Mouse (Mus musculus) liver, embryonic 11.5 days (tissue): ENCODE results near the gene Trrap. TPM values are rescaled to one million over a fixed set of nuclear protein-coding genes. Genes with fewer than 3 reads are reported as not detected.

Source experiments
- ATAC-seq: fragments of 200-750 bp; cut with Nextera tagmentation; replicated peaks from 2 replicates; pipeline ENCODE4 v1.8.0; 2017; ENCODE audit warnings: moderate number of reproducible peaks, mild to moderate bottlenecking, moderate TSS enrichment, moderate library complexity; ENCODE audit not compliant: low FRiP score
- DNase-seq: peaks from one replicate; pipeline ENCODE4 v3.0.0-alpha.2; 2017; ENCODE audit warnings: low spot score
- H3K27ac ChIP-seq: fragments of 300-500 bp; sonication (generic); 2 replicates; pipeline ENCODE4 v1.5.1; 2014; ENCODE audit warnings: mild to moderate bottlenecking, low read depth, low read length, control low read depth
- H3K27me3 ChIP-seq: fragments of 300-500 bp; sonication (generic); replicated peaks from 2 replicates; pipeline ENCODE4 v1.6.1; 2014; ENCODE audit warnings: low read length, mixed read lengths; ENCODE audit not compliant: control insufficient read depth, insufficient read depth
- H3K36me3 ChIP-seq: fragments of 300-500 bp; sonication (generic); 2 replicates; pipeline ENCODE4 v1.6.1; 2014; ENCODE audit warnings: mild to moderate bottlenecking, low read length, moderate library complexity, mixed read lengths; ENCODE audit not compliant: control insufficient read depth, insufficient read depth
- H3K4me1 ChIP-seq: fragments of 300-500 bp; sonication (generic); replicated peaks from 2 replicates; pipeline ENCODE4 v1.6.1; 2014; ENCODE audit warnings: low read length, mixed read lengths; ENCODE audit not compliant: control insufficient read depth, insufficient read depth
- H3K4me2 ChIP-seq: fragments of 300-500 bp; sonication (generic); 2 replicates; pipeline ENCODE4 v1.6.1; 2014; ENCODE audit warnings: mild to moderate bottlenecking, control low read depth, moderate library complexity
- H3K4me3 ChIP-seq: fragments of 300-500 bp; sonication (generic); 2 replicates; pipeline ENCODE4 v1.5.1; 2014; ENCODE audit warnings: low read depth, low read length, control low read depth
- H3K9ac ChIP-seq: fragments of 300-500 bp; sonication (generic); 2 replicates; pipeline ENCODE4 v1.6.1; 2014; ENCODE audit warnings: low read depth, low read length, control low read depth
- H3K9me3 ChIP-seq: fragments of 300-500 bp; sonication (generic); 2 replicates; pipeline ENCODE4 v1.6.1; 2016; ENCODE audit warnings: low read length, inconsistent platforms, mixed read lengths; ENCODE audit not compliant: control insufficient read depth
- WGBS: fragments of 180-500 bp; shearing (Covaris S2); extraction: QIAGEN DNeasy Blood & Tissue Kit; methylation state at CpG from one replicate; pipeline ENCODE4 v1.1.7; 2014; 5-methylcytosine and 5-hydroxymethylcytosine counted together
- polyA plus RNA-seq: library from polyadenylated mRNA; unstranded; fragments of >200 nt; fragmentation: Nextera tagmentation; extraction: Ambion mirVana; gene quantifications from 2 replicates; pipeline ENCODE4 v1.2.1, GENCODE M21; 2014

Gene Trrap
- polyA plus RNA-seq, 1 experiment from 2014 or later = 64.2 TPM

- Histone ChIP-seq H3K4me3 (no peak overlapping the region), H3K36me3 (no peaks in the 10 kb centered on the region), H3K4me2 (no peak overlapping the region), H3K9ac (no peak overlapping the region), H3K9me3 (no peaks in the 10 kb centered on the region), H3K27ac (no peak overlapping the region), H3K4me1 (no peaks in the 10 kb centered on the region), H3K27me3 (no peaks in the 10 kb centered on the region)
- WGBS = 33% methylated on average over 8 of the region's 8 CpGs
- DNase-seq (peak; percentile 73), ATAC-seq (no peak; the same call in 1 of the 2 replicates)
Measured at GRCm38 (mm10) chr5:144734949-144735348, 32.6 kb upstream of the Trrap start.

GRCm38 (mm10) chr5:144737101-144737500 is 30.4 kb upstream of the Trrap start:
- Histone ChIP-seq H3K9ac (no peak overlapping the region), H3K4me1 (no peaks in the 10 kb centered on the region), H3K9me3 (no peaks in the 10 kb centered on the region), H3K36me3 (no peaks in the 10 kb centered on the region), H3K27me3 (no peaks in the 10 kb centered on the region), H3K4me3 (no peak overlapping the region), H3K27ac (no peak overlapping the region), H3K4me2 (no peak overlapping the region)
- ATAC-seq (no peak), DNase-seq (no peak)
- WGBS = 82% methylated on average over 14 of the region's 14 CpGs

GRCm38 (mm10) chr5:144752432-144752831 is 15.1 kb upstream of the Trrap start:
- H3K4me2 ChIP-seq = no peak overlapping the region
- H3K4me3 ChIP-seq = no peak overlapping the region
- no peak overlapping the region for H3K27ac ChIP-seq
- H3K9me3 ChIP-seq = no peaks in the 10 kb centered on the region
- H3K27me3 ChIP-seq = no peaks in the 10 kb centered on the region
- peak; percentile 43 for ATAC-seq
- H3K36me3 ChIP-seq = no peaks in the 10 kb centered on the region
- H3K4me1 ChIP-seq = no peaks in the 10 kb centered on the region; the same call in 1 of the 2 replicates
- no peak for DNase-seq
- no peak overlapping the region for H3K9ac ChIP-seq
- 8% methylated on average over 5 of the region's 5 CpGs for whole genome bisulfite sequencing

GRCm38 (mm10) chr5:144753041-144753440 is 14.5 kb upstream of the Trrap start:
- H3K36me3 ChIP-seq = no peaks in the 10 kb centered on the region
- H3K9me3 ChIP-seq = no peaks in the 10 kb centered on the region
- no peak overlapping the region for H3K27ac ChIP-seq
- H3K4me1 ChIP-seq = no peaks in the 10 kb centered on the region; the same call in 1 of the 2 replicates
- ATAC-seq (0 out of 2 replicates have a peak, but pooled peaks have one; percentile 37), DNase-seq (no peak)
- H3K9ac ChIP-seq = no peak overlapping the region
- no peak overlapping the region for H3K4me2 ChIP-seq
- WGBS = 45% methylated on average over 7 of the region's 7 CpGs
- no peak overlapping the region for H3K4me3 ChIP-seq
- no peaks in the 10 kb centered on the region for H3K27me3 ChIP-seq

GRCm38 (mm10) chr5:144755191-144755590 is 12.3 kb upstream of the Trrap start:
- H3K4me2 ChIP-seq = no peak overlapping the region
- 0 out of 2 replicates have a peak, but pooled peaks cover 2% of the 10 kb centered on the region for H3K27me3 ChIP-seq
- no peak overlapping the region for H3K9ac ChIP-seq
- no peak for ATAC-seq
- no peak overlapping the region for H3K4me3 ChIP-seq
- H3K36me3 ChIP-seq = no peaks in the 10 kb centered on the region
- H3K27ac ChIP-seq = no peak overlapping the region
- H3K4me1 ChIP-seq = no peaks in the 10 kb centered on the region; the same call in 1 of the 2 replicates
- no peaks in the 10 kb centered on the region for H3K9me3 ChIP-seq
- 54% methylated on average over 10 of the region's 10 CpGs for WGBS
- no peak for DNase-seq

GRCm38 (mm10) chr5:144757402-144757801 is 10.1 kb upstream of the Trrap start:
- WGBS = 86% methylated on average over 9 of the region's 9 CpGs

GRCm38 (mm10) chr5:144758422-144758821 is 9.1 kb upstream of the Trrap start:
- WGBS = 23% methylated on average over 8 of the region's 8 CpGs
- no peak for DNase-seq
- H3K9ac ChIP-seq = no peak overlapping the region
- H3K4me2 ChIP-seq = no peak overlapping the region
- ATAC-seq = no peak
- no peaks in the 10 kb centered on the region for H3K4me1 ChIP-seq
- no peaks in the 10 kb centered on the region for H3K9me3 ChIP-seq
- H3K36me3 ChIP-seq = no peaks in the 10 kb centered on the region
- no peak overlapping the region for H3K4me3 ChIP-seq
- no peak overlapping the region for H3K27ac ChIP-seq
- H3K27me3 ChIP-seq = peaks cover 21% of the 10 kb centered on the region

More at GRCm38 (mm10) chr5:144757402-144757801, 10.1 kb upstream of the Trrap start:
- H3K4me2 ChIP-seq = no peak overlapping the region
- H3K27me3 ChIP-seq = peaks cover 17% of the 10 kb centered on the region
- H3K4me1 ChIP-seq = no peaks in the 10 kb centered on the region; the same call in 1 of the 2 replicates
- no peaks in the 10 kb centered on the region for H3K9me3 ChIP-seq
- ATAC-seq (no peak), DNase-seq (no peak)
- H3K27ac ChIP-seq = no peak overlapping the region
- no peak overlapping the region for H3K9ac ChIP-seq
- no peaks in the 10 kb centered on the region for H3K36me3 ChIP-seq
- no peak overlapping the region for H3K4me3 ChIP-seq

- DNase-seq = no peak
- Histone ChIP-seq H3K4me2 (peak within 1 kb of the TSS; percentile 51), H3K4me1 (no peaks in the 10 kb centered on the region), H3K27ac (no peak within 1 kb of the TSS), H3K36me3 (no peaks in the 10 kb centered on the region), H3K4me3 (peak within 1 kb of the TSS; percentile 24), H3K27me3 (peaks cover 21% of the 10 kb centered on the region), H3K9ac (no peak within 1 kb of the TSS), H3K9me3 (no peaks in the 10 kb centered on the region)
- WGBS = 2% methylated on average over 38 of the region's 38 CpGs
- peak; percentile 37; the same call in 1 of the 2 replicates for ATAC-seq
Measured at GRCm38 (mm10) chr5:144761161-144761868, 6.2 kb upstream of the Trrap start, which contains the start of gene Tmem130. TSS of gene Tmem130 (minus strand) at chr5:144761818.

GRCm38 (mm10) chr5:144766026-144766425 is 1.5 kb upstream of the Trrap start:
- Histone ChIP-seq H3K36me3 (peaks cover 2% of the 10 kb centered on the region; the same call in 1 of the 2 replicates), H3K4me2 (no peak overlapping the region), H3K4me1 (peaks cover 9% of the 10 kb centered on the region), H3K27ac (no peak overlapping the region), H3K4me3 (no peak overlapping the region), H3K9ac (no peak overlapping the region), H3K9me3 (no peaks in the 10 kb centered on the region), H3K27me3 (peaks cover 16% of the 10 kb centered on the region)
- ATAC-seq (no peak), DNase-seq (no peak)
- WGBS = 72% methylated on average over 7 of the region's 7 CpGs
